Mouse (Mus musculus): ENCODE measurements around the gene Prune1.

DNA sequence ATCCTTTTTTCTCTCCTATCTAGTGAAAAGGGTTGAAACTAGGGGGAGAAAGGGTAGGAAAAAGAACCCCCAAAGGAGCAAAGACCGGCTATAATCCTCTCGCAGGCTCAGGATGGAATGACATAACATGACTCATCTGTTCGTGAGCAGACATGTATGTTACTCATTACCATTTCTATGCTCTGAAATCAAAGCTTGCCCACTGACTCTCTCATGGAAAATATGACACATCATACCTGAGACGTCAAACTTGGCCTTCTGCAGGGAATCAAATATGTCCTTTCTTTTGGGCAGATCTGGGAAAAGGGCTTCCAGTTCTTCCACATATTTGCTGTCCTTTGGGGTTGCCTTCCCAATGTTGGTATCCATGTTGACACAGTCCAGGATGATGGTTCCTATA lies 19.9 kb downstream of the Prune1 start:
- TF ChIP-seq NRF1 (IDR thresholded peaks at IDR 0.05; ENCODE audit: insufficient read depth, low read depth, low read length, poor library complexity, severe bottlenecking) (no peak), SIN3A (IDR thresholded peaks at IDR 0.05; ENCODE audit: low read length) (no peak), POLR2A (IDR thresholded peaks at IDR 0.05; ENCODE audit: control insufficient read depth in 1 of 2, insufficient read depth in 1 of 2, low read depth in 1 of 2, low read length in 2 of 2, poor library complexity in 1 of 2) (no peak), POLR2AphosphoS2 (IDR thresholded peaks at IDR 0.05; ENCODE audit: low read length) (no peak), ZKSCAN1 (IDR thresholded peaks at IDR 0.05; ENCODE audit: low read depth, low read length) (no peak), CTCF (IDR thresholded peaks at IDR 0.05 in 2 of 3, conservative IDR thresholded peaks at IDR 0.05 in 1 of 3; ENCODE audit: control insufficient read depth in 1 of 3, insufficient read depth in 1 of 3, low read depth in 2 of 3, low read length in 3 of 3, poor library complexity in 1 of 3, severe bottlenecking in 1 of 3) (no peak), JUND (IDR thresholded peaks at IDR 0.05; ENCODE audit: low read depth, low read length) (no peak), USF1 (IDR thresholded peaks at IDR 0.05; ENCODE audit: low read depth, low read length) (no peak), ZMIZ1 (IDR thresholded peaks at IDR 0.05; ENCODE audit: low read depth, low read length) (no peak), MAX (IDR thresholded peaks at IDR 0.05; ENCODE audit: low read length) (no peak), ZC3H11A (IDR thresholded peaks at IDR 0.05; ENCODE audit: low read depth, low read length) (no peak)
